Mouse (Mus musculus) splenic B cell, adult 2 months (primary cell): ENCODE measurements around the gene Prr15l.

Experiments
- DNase-seq: peaks from one replicate; pipeline ENCODE4 v3.0.0-alpha.2; 2011; ENCODE audit warnings: low read depth, low spot score
- H3K27me3 ChIP-seq: 2 replicates; pipeline ENCODE4 v1.6.1; 2012; ENCODE audit warnings: mild to moderate bottlenecking, low read length, moderate library complexity, mixed read lengths; ENCODE audit not compliant: control insufficient read depth, poor library complexity, insufficient read depth, severe bottlenecking
- H3K36me3 ChIP-seq: 2 replicates; pipeline ENCODE4 v1.6.1; 2012; ENCODE audit warnings: mild to moderate bottlenecking, low read length, moderate library complexity, mixed read lengths; ENCODE audit not compliant: control insufficient read depth, poor library complexity, insufficient read depth, severe bottlenecking

Gene Prr15l

DNA sequence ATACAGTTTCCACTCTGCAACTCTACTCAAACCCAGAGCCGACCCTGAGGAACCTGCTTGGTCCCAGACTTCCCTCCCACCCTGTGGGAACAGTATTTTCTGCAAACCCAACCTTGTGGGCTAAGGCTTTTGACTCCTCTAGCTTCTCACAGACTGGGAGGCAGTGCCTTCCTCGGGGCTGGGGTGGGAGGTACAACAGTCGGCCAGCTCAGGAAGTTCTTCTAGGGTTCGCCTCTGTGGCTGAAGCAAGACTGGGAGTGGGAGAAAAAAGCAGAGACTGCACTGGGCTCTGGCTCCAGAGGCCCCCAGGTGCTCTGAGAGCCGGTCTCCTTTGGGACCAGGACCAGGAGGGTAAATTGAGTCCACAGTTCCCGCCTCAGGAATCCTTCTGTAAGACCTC is 25.0 kb downstream of the Prr15l start:
- no peaks in the 10 kb centered on the region for H3K27me3 ChIP-seq
- peaks cover 13% of the 10 kb centered on the region for H3K36me3 ChIP-seq
- DNase-seq: no peak

- no peaks in the 10 kb centered on the region for H3K27me3 ChIP-seq
- peaks cover 13% of the 10 kb centered on the region for H3K36me3 ChIP-seq
- no peak for DNase-seq
Observed at GRCm38 (mm10) chr11:96955094-96955493, 27.2 kb downstream of the Prr15l start.

- DNase-seq: no peak
- H3K36me3 ChIP-seq: peaks cover 20% of the 10 kb centered on the region
- no peaks in the 10 kb centered on the region for H3K27me3 ChIP-seq
Observed at GRCm38 (mm10) chr11:96956009-96956724, 28.3 kb downstream of the Prr15l start.

- H3K27me3 ChIP-seq: no peaks in the 10 kb centered on the region
- peaks cover 25% of the 10 kb centered on the region for H3K36me3 ChIP-seq
- no peak for DNase-seq
Observed at GRCm38 (mm10) chr11:96957061-96957805, 29.3 kb downstream of the Prr15l start.

GRCm38 (mm10) chr11:96963580-96963979 is 35.7 kb downstream of the Prr15l start:
- Histone ChIP-seq H3K27me3 (no peaks in the 10 kb centered on the region), H3K36me3 (peaks cover 12% of the 10 kb centered on the region)
- peak; percentile 85 for DNase-seq

DNA sequence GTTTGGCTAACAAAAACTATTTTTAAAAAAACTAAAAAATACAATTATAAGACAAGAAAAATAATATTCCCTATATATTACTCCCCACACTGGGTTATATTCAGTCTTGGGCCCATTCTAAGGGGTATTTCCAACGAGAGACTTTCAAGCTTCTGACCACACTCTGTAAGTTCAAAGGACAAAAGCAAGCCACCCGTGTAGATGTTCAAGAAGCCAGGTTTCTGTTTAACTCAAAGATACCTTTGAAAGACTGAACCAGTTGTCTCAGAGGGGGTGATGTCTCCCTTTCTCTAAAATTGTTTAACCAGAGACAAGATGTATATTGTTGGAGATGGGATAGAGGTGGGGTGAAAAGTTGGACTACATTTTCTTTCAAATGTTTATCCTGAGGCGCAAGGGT is 38.3 kb downstream of the Prr15l start:
- H3K27me3 ChIP-seq: no peaks in the 10 kb centered on the region

GRCm38 (mm10) chr11:96966914-96967543 is 39.1 kb downstream of the Prr15l start:
- no peaks in the 10 kb centered on the region for H3K27me3 ChIP-seq
- H3K36me3 ChIP-seq: peaks cover 1% of the 10 kb centered on the region; the same call in 1 of the 2 replicates
- peak; percentile 60 for DNase-seq

More for the DNA sequence above, 38.3 kb downstream of the Prr15l start:
- DNase-seq: no peak
- peaks cover 5% of the 10 kb centered on the region for H3K36me3 ChIP-seq

- no peaks in the 10 kb centered on the region for H3K36me3 ChIP-seq
- peak; percentile 40 for DNase-seq
- no peaks in the 10 kb centered on the region for H3K27me3 ChIP-seq
Observed at GRCm38 (mm10) chr11:96967544-96968269, 39.8 kb downstream of the Prr15l start.

- no peak for DNase-seq
- no peaks in the 10 kb centered on the region for H3K36me3 ChIP-seq
- no peaks in the 10 kb centered on the region for H3K27me3 ChIP-seq
Observed at GRCm38 (mm10) chr11:96968476-96968875, 40.6 kb downstream of the Prr15l start.

- DNase-seq: no peak
- no peaks in the 10 kb centered on the region for H3K36me3 ChIP-seq
- H3K27me3 ChIP-seq: no peaks in the 10 kb centered on the region
Observed at GRCm38 (mm10) chr11:96969280-96969722, 41.4 kb downstream of the Prr15l start.

GRCm38 (mm10) chr11:96969746-96970145 is 41.8 kb downstream of the Prr15l start:
- Histone ChIP-seq H3K36me3 (no peaks in the 10 kb centered on the region), H3K27me3 (no peaks in the 10 kb centered on the region)
- DNase-seq: no peak

DNA sequence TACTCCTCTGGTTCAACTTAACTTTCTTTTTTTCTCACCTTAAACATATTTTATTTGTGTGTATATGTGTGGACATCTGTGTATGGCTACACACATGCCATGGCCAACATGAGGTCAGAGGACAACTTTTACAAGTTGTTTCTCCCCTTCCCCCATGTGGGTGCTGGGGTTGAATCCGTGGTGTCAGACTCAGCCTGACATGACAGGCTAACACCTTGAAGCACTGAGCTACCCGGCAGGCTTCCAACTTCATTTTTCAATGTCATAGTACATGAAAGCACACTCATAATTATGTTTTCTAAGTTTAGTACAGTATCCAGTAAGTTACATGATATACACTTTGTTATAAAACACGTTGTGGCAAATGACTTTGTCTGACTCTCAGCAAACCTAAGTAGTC is 42.4 kb downstream of the Prr15l start:
- DNase-seq: no peak
- Histone ChIP-seq H3K27me3 (no peaks in the 10 kb centered on the region), H3K36me3 (no peaks in the 10 kb centered on the region)

DNA sequence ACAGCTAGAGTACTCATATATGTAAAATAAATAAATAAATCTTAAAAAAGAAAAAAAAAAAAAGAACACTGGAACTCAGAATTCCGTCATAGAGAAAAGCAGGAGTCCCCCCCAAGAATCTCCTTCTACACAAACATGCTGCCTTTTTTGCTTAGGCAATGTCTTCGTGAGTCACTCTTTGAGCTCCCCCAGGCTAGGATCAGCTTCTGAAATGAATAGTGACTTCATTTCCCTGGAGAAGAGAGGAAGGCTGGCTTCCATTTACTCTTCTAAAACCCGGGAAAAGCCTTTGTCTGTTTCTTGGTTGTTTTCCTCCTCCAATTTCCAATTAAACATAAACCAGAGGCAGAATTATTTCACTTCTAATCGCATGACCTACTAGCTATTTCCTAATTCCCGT is 45.0 kb downstream of the Prr15l start:
- Histone ChIP-seq H3K36me3 (no peaks in the 10 kb centered on the region), H3K27me3 (no peaks in the 10 kb centered on the region)
- no peak for DNase-seq

- H3K27me3 ChIP-seq: no peaks in the 10 kb centered on the region
- H3K36me3 ChIP-seq: no peaks in the 10 kb centered on the region
- no peak for DNase-seq
Observed at GRCm38 (mm10) chr11:96973426-96973964, 45.6 kb downstream of the Prr15l start.
